Mouse (Mus musculus) gastrocnemius, adult 18-20 months (tissue): ENCODE results near the gene Calhm2. TPM values are rescaled to one million over a fixed set of nuclear protein-coding genes. Genes with fewer than 3 reads are reported as not detected.

ENCODE experiments used
- DNase-seq: peaks from one replicate; pipeline ENCODE4 v3.0.0; 2021; ENCODE audit warnings: low spot score
- long read RNA-seq, 2 experiments: library from polyadenylated mRNA; stranded (forward); transcript quantifications; one replicate each; pipeline ENCODE4 v2.0.0; 2021
- total RNA-seq, 2 experiments: library from RNA; stranded (reverse); gene quantifications; 2 replicates each; pipeline ENCODE4 v1.2.3; 2021

The Calhm2 gene
- 1 to 10 TPM; 1.0 to 1.2 TPM for total RNA-seq
- long read RNA-seq, experiment 1, partial matches to known transcripts: 0 of 2 reads
- long read RNA-seq, experiment 1, other reads (novel, unspliced or antisense): 1 of 2 reads
- long read RNA-seq, experiment 2: 0 reads

- peak; percentile 59 for DNase-seq
Observed at GRCm38 (mm10) chr19:47137771-47138421, at the start of gene Calhm2. TSS of gene Calhm2 (minus strand) at chr19:47138294.

GRCm38 (mm10) chr19:47186514-47187275 lies 48.6 kb upstream of the Calhm2 start:
- DNase-seq: no peak

- DNase-seq: no peak
Observed at GRCm38 (mm10) chr19:47184736-47185135, 46.6 kb upstream of the Calhm2 start.

- no peak for DNase-seq
Observed at GRCm38 (mm10) chr19:47184221-47184620, 46.1 kb upstream of the Calhm2 start.

- DNase-seq: no peak
Observed at GRCm38 (mm10) chr19:47180011-47180410, 41.9 kb upstream of the Calhm2 start.

- DNase-seq: no peak
Observed at GRCm38 (mm10) chr19:47179272-47179809, 41.2 kb upstream of the Calhm2 start.

- peak; percentile 15 for DNase-seq
Observed at GRCm38 (mm10) chr19:47178431-47179271, 40.6 kb upstream of the Calhm2 start, which contains the start of gene Neurl1a. TSS of gene Neurl1a (plus strand) at chr19:47178820.

- DNase-seq: peak; percentile 33
Observed at GRCm38 (mm10) chr19:47178001-47178400, 39.9 kb upstream of the Calhm2 start.

GRCm38 (mm10) chr19:47176916-47177505 lies 38.9 kb upstream of the Calhm2 start:
- no peak for DNase-seq

GRCm38 (mm10) chr19:47175472-47175871 lies 37.4 kb upstream of the Calhm2 start:
- no peak for DNase-seq

GRCm38 (mm10) chr19:47174515-47174914 lies 36.4 kb upstream of the Calhm2 start:
- peak; percentile 28 for DNase-seq

- DNase-seq: peak; percentile 85
Observed at GRCm38 (mm10) chr19:47168793-47169412, 30.8 kb upstream of the Calhm2 start.

- peak; percentile 49 for DNase-seq
Observed at GRCm38 (mm10) chr19:47168223-47168622, 30.1 kb upstream of the Calhm2 start.

- no peak for DNase-seq
Observed at GRCm38 (mm10) chr19:47167617-47168214, 29.6 kb upstream of the Calhm2 start.

- no peak for DNase-seq
Observed at GRCm38 (mm10) chr19:47166758-47167157, 28.7 kb upstream of the Calhm2 start.

- DNase-seq: peak; percentile 35
Observed at GRCm38 (mm10) chr19:47163176-47163744, 25.2 kb upstream of the Calhm2 start.

GRCm38 (mm10) chr19:47161669-47162068 lies 23.6 kb upstream of the Calhm2 start:
- no peak for DNase-seq

- no peak for DNase-seq
Observed at GRCm38 (mm10) chr19:47157664-47158063, 19.6 kb upstream of the Calhm2 start, which contains the start of gene Calhm3. TSS of gene Calhm3 (minus strand) at chr19:47157764.

GRCm38 (mm10) chr19:47153767-47154166 lies 15.7 kb upstream of the Calhm2 start:
- no peak for DNase-seq

GRCm38 (mm10) chr19:47152062-47152369 lies 13.9 kb upstream of the Calhm2 start:
- no peak for DNase-seq
